Mouse (Mus musculus) heart, embryonic 12.5 days (tissue): Measurements from ENCODE around the gene Peg3. TPM values are rescaled to one million over a fixed set of nuclear protein-coding genes. Genes with fewer than 3 reads are reported as not detected.

Experiments
- ATAC-seq: fragments of 200-750 bp; cut with Nextera tagmentation; 2 replicates; pipeline ENCODE4 v1.8.0; 2017; ENCODE audit warnings: moderate TSS enrichment, moderate library complexity; ENCODE audit not compliant: insufficient number of reproducible peaks, low FRiP score
- H3K27ac ChIP-seq: fragments of 300-500 bp; sonication (generic); 2 replicates; pipeline ENCODE4 v1.5.1; 2016; ENCODE audit warnings: mild to moderate bottlenecking, moderate library complexity; ENCODE audit not compliant: poor library complexity, severe bottlenecking
- H3K27me3 ChIP-seq: fragments of 300-500 bp; sonication (generic); replicated peaks from 2 replicates; pipeline ENCODE4 v1.6.1; 2016; ENCODE audit warnings: mild to moderate bottlenecking, moderate library complexity
- H3K36me3 ChIP-seq: fragments of 300-500 bp; sonication (generic); 2 replicates; pipeline ENCODE4 v1.6.1; 2016; ENCODE audit warnings: mild to moderate bottlenecking, moderate library complexity
- H3K4me1 ChIP-seq: fragments of 300-500 bp; sonication (generic); replicated peaks from 2 replicates; pipeline ENCODE4 v1.6.1; 2016; ENCODE audit warnings: mild to moderate bottlenecking
- H3K4me2 ChIP-seq: fragments of 300-500 bp; sonication (generic); 2 replicates; pipeline ENCODE4 v1.6.1; 2016; ENCODE audit warnings: mild to moderate bottlenecking, moderate library complexity
- H3K4me3 ChIP-seq: fragments of 300-500 bp; sonication (generic); 2 replicates; pipeline ENCODE4 v1.5.1; 2016; ENCODE audit warnings: mild to moderate bottlenecking
- H3K9ac ChIP-seq: fragments of 300-500 bp; sonication (generic); 2 replicates; pipeline ENCODE4 v1.6.1; 2016; ENCODE audit warnings: mild to moderate bottlenecking, moderate library complexity
- H3K9me3 ChIP-seq: fragments of 300-500 bp; sonication (generic); replicated peaks from 2 replicates; pipeline ENCODE4 v1.6.1; 2016; ENCODE audit warnings: mild to moderate bottlenecking, moderate library complexity
- WGBS: fragments of 180-500 bp; shearing (Covaris S2); methylation state at CpG from one replicate; pipeline ENCODE4 v1.1.7; 2016; 5-methylcytosine and 5-hydroxymethylcytosine counted together
- polyA plus RNA-seq: library from polyadenylated mRNA; unstranded; fragments of >200 nt; fragmentation: Nextera tagmentation; extraction: Ambion mirVana; gene quantifications from 2 replicates; pipeline ENCODE4 v1.2.1, GENCODE M21; 2016

Peg3 gene
- polyA plus RNA-seq, 1 experiment from 2014 or later: 195 TPM

DNA sequence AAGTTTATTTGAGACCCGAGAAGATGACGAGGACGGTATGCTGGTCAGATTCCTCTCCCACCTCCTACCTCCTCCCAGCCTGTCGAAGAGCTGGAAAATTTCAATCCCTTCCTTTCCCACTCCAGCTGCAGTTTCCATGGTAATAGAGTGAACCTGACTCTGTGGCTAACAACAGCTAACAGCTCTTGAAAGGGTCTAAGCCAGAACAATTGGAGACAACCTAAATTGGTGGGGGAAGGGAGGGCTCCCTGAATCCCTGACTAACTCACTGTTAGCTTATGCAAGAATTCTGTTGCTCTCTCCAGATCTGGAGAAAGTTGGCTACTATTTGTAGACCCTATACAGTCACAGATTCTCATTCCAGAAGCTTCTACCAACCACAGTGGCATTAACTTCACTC lies 23.2 kb upstream of the Peg3 start:
- Histone ChIP-seq H3K4me3 (no peak overlapping the region), H3K27me3 (no peaks in the 10 kb centered on the region), H3K4me1 (peaks cover 19% of the 10 kb centered on the region), H3K36me3 (0 out of 2 replicates have a peak, but pooled peaks cover 4% of the 10 kb centered on the region), H3K27ac (no peak overlapping the region), H3K9me3 (no peaks in the 10 kb centered on the region), H3K4me2 (no peak overlapping the region), H3K9ac (no peak overlapping the region)
- 13% methylated on average over 4 of the region's 4 CpGs for WGBS
- no peak for ATAC-seq

DNA sequence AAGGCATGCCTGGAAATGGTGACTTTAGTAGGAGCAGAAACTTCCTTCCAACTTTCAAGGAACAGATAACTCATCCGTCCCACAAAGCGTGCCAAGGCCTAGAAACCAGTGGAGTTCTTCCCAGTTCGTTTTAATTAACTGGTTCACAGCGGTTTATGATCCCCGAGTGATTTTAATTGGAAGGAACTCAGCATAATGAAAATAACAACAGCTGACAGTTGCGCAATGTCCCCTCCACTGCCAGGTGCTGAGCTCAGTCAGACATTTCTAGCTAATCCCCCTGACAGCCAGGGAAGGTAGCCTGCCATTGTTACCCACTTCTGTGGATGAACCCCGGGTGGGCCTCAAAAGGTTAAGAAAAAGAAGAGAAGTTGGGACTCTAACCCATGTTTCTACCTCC lies 19.0 kb upstream of the Peg3 start:
- H3K27ac ChIP-seq: no peak overlapping the region
- peaks cover 22% of the 10 kb centered on the region for H3K4me1 ChIP-seq
- H3K36me3 ChIP-seq: no peaks in the 10 kb centered on the region
- H3K9me3 ChIP-seq: no peaks in the 10 kb centered on the region
- 79% methylated on average over 7 of the region's 7 CpGs for WGBS
- no peak for ATAC-seq
- no peaks in the 10 kb centered on the region for H3K27me3 ChIP-seq
- H3K9ac ChIP-seq: no peak overlapping the region
- H3K4me2 ChIP-seq: no peak overlapping the region
- H3K4me3 ChIP-seq: no peak overlapping the region

DNA sequence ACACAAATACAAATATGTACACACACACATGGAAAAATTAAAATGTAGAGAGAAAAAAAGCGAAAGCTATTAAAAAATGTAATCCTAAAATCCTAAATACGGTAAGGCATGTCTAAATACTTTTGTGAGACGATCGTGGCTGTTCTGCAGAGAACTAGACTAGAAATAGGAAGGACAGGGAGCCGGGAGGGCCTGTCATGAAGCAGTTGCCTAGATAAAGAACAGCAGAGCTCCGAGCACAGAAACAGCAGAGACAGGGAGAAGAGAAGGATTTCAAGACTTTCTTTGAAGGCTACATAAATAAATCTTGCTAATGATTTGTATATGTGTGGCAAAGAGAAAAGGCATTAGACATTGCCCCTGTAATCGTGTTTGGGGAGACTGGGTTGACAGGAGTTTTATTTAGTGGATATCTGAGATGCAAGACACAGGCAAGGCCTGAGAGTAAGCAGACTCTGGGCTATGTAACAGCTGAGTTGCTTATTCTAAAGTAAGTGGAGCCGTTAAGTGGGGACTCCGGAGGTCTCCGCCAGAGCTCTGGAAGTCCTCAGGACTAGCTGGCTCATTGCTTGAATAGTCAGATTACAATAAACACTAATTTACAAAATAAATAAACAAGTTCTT lies 14.2 kb upstream of the Peg3 start:
- Histone ChIP-seq H3K9me3 (no peaks in the 10 kb centered on the region), H3K4me1 (peaks cover 13% of the 10 kb centered on the region), H3K4me2 (no peak overlapping the region), H3K27me3 (no peaks in the 10 kb centered on the region), H3K4me3 (no peak overlapping the region), H3K9ac (no peak overlapping the region), H3K36me3 (no peaks in the 10 kb centered on the region), H3K27ac (peak overlapping the region; percentile 75)
- 22% methylated on average over 10 of the region's 10 CpGs for WGBS
- peak; percentile 36; the same call in 1 of the 2 replicates for ATAC-seq

DNA sequence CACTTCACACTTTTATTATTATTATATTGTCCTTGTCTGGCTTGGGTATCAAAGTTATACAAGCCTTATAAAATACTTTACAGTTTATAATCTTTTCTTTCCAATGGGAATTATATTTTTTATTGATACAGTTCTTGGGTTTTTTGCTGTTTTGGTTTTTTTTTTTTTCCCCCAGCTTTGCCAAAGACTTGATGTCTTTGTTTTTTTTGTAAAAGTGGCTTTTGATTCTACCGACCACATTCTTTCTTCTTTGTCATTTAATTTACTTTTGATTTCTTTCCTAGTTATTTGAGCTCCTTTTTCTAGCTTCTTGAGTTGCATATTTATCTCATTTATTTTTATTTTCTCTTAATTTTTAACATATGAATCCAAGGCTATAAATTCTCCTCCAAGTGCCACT lies 5.8 kb upstream of the Peg3 start:
- Histone ChIP-seq H3K9me3 (no peaks in the 10 kb centered on the region; the same call in 1 of the 2 replicates), H3K4me3 (no peak overlapping the region), H3K27ac (no peak overlapping the region), H3K36me3 (no peaks in the 10 kb centered on the region), H3K4me1 (no peaks in the 10 kb centered on the region), H3K27me3 (no peaks in the 10 kb centered on the region), H3K4me2 (no peak overlapping the region), H3K9ac (no peak overlapping the region)
- WGBS: 80% methylated on average over 1 of the region's 1 CpGs
- ATAC-seq: no peak

DNA sequence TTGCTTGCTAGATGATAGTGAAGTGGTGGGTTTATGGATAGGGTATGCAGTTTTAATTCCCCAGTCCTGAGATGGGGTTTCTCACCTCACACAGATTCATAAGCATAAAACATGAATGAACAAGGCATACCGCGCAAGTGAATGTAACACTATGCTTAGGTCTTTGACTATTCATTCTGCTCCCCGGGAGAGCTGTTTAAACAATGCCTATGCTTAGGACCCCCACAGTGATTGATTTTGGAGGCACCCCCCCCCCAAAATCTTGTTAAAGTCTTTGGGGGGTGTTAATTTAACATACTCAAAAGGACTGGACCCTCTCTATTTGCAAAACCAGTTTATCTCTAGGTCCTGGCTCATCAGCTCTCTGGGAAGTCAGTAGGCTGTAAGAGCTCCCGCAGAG lies 1.7 kb upstream of the Peg3 start:
- Histone ChIP-seq H3K4me3 (peak overlapping the region; percentile 63), H3K27ac (peak overlapping the region; percentile 52), H3K9ac (peak overlapping the region; percentile 17), H3K27me3 (no peaks in the 10 kb centered on the region), H3K4me1 (0 out of 2 replicates have a peak, but pooled peaks cover 3% of the 10 kb centered on the region), H3K9me3 (peaks cover 37% of the 10 kb centered on the region), H3K4me2 (peak overlapping the region; percentile 62), H3K36me3 (no peaks in the 10 kb centered on the region)
- no peak for ATAC-seq
- WGBS: 52% methylated on average over 4 of the region's 4 CpGs

DNA sequence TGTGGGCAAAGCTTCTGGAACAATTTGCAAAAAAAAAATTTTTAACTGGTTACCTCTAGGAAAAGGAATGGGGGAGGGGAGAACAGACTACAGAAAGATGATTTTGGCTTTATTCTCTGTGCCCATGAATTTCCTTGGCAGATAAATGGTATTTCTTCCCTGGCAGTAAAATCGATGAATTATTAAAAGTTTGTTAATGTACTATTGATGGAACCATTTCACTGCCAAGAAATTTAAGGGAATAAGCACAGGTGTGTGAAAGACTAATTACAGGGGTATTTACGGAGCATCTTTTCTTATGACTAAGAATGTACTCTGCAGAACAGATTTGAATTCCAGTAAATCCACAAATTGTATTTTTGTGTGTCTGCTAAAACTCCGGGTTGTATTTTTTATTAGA lies 1.1 kb upstream of the Peg3 start:
- 45% methylated on average over 3 of the region's 3 CpGs for WGBS
- Histone ChIP-seq H3K4me1 (0 out of 2 replicates have a peak, but pooled peaks cover 4% of the 10 kb centered on the region), H3K4me3 (peak overlapping the region; percentile 63), H3K27ac (no peak overlapping the region), H3K9me3 (peaks cover 38% of the 10 kb centered on the region), H3K36me3 (peaks cover 2% of the 10 kb centered on the region; the same call in 1 of the 2 replicates), H3K27me3 (no peaks in the 10 kb centered on the region), H3K4me2 (no peak overlapping the region), H3K9ac (no peak overlapping the region)
- ATAC-seq: no peak

DNA sequence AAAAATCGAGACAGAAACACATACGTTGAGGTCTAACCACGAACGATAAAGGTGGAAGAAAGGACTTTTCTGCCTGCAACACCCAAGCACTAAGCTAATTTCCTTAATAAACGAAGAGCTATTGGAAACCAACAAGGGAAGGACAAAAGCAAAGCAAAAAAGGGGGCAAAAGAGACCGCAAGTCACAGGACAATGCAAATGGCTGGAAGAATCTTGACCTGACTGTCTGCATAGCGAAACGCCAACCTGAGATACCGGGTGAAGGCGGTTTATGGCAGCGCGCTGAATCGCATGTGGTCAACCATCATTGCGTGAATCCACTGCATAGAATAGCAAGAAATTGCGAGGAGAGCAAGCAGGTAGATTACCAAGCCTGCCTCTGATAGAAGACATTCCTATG lies 570 bp upstream of the Peg3 start:
- peaks cover 38% of the 10 kb centered on the region for H3K9me3 ChIP-seq
- peak overlapping the region; percentile 87 for H3K9ac ChIP-seq
- peaks cover 4% of the 10 kb centered on the region for H3K36me3 ChIP-seq
- H3K4me3 ChIP-seq: peak overlapping the region; percentile 63
- H3K4me1 ChIP-seq: 0 out of 2 replicates have a peak, but pooled peaks cover 4% of the 10 kb centered on the region
- H3K27me3 ChIP-seq: no peaks in the 10 kb centered on the region
- H3K4me2 ChIP-seq: peak overlapping the region; percentile 67
- peak overlapping the region; percentile 57 for H3K27ac ChIP-seq
- 49% methylated on average over 15 of the region's 15 CpGs for WGBS
- no peak for ATAC-seq

DNA sequence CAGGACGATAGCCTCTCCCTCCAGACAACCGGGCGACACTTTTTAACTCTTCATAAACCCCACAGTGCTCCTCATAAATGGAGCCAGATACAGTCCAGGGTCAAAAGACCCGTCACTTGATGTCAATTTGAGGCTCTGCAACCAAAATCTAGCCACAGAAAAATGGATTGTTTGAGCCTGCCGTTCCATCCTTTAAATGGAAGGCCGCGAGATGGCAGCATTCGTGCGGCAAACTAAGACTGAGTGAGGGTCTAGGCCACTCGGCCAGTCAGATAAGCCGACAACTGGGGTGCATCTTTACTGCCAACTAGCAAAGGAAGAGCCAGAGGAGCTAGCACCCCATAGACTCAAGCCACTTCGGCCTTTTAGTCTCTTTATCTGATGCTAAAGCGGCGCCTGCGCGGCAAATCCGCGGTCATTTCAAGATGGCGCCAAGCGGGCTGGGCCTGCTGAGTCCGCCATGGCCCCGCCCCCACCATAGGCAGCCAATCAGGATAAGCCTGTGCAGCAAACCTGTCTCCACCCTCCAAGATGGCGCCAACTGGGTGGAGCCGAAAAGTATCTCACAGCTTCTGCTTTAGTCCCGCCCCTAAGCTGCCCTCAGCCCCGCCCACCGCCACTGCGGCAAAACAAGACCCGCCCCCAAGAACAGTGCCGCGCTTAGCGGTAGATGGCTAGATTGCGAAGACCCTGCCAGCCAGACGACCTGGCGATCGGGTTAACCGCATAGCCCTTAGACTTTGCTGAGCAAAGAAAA lies 992 bp downstream of the Peg3 start:
- 47% methylated on average over 37 of the region's 37 CpGs for WGBS
- H3K36me3 ChIP-seq: peaks cover 18% of the 10 kb centered on the region
- peaks cover 38% of the 10 kb centered on the region for H3K9me3 ChIP-seq
- H3K4me3 ChIP-seq: peak overlapping the region; percentile 63
- peak overlapping the region; percentile 87 for H3K9ac ChIP-seq
- peak overlapping the region; percentile 67 for H3K4me2 ChIP-seq
- peak; percentile 76 for ATAC-seq
- 0 out of 2 replicates have a peak, but pooled peaks cover 4% of the 10 kb centered on the region for H3K4me1 ChIP-seq
- peak overlapping the region; percentile 93 for H3K27ac ChIP-seq
- H3K27me3 ChIP-seq: no peaks in the 10 kb centered on the region

DNA sequence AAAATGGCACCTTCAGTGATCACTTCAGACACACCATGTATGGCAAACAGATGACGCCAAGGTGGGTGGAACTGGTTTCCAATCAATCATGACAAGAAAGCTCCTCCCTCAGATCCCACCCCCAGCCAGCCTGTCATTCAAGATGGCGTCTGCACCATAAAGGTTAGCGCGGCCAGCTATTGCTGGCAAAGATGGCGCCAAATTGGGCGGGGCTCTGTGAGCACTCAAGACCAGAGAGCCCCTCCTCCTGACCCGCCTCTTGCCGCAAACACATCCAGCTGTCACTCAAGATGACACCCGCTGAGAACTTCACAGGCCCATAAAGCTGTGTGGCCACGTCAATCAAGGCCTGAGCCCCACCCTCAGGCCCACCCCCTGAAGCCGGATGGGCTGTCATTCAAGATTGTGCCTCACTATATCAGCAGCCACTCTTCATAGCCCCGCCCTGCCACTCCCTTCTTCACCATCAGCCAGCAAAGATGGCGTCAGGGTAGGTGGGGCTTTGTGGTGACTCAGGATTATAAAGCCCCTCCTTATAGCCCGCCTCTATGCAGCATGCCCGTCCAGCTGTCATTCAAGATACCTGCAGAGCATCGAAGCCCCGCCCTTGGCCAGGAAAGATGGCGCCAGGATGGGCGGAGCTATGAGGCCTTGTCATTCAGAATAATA lies 1.8 kb downstream of the Peg3 start:
- peak; percentile 85 for ATAC-seq
- H3K4me3 ChIP-seq: peak overlapping the region; percentile 63
- H3K9me3 ChIP-seq: peaks cover 38% of the 10 kb centered on the region
- WGBS: 46% methylated on average over 19 of the region's 19 CpGs
- H3K9ac ChIP-seq: 0 out of 2 replicates have a peak overlapping the region, but pooled peaks have one; percentile 16
- no peaks in the 10 kb centered on the region for H3K27me3 ChIP-seq
- H3K36me3 ChIP-seq: peaks cover 27% of the 10 kb centered on the region
- 0 out of 2 replicates have a peak, but pooled peaks cover 4% of the 10 kb centered on the region for H3K4me1 ChIP-seq
- peak overlapping the region; percentile 93 for H3K27ac ChIP-seq
- peak overlapping the region; percentile 45 for H3K4me2 ChIP-seq

DNA sequence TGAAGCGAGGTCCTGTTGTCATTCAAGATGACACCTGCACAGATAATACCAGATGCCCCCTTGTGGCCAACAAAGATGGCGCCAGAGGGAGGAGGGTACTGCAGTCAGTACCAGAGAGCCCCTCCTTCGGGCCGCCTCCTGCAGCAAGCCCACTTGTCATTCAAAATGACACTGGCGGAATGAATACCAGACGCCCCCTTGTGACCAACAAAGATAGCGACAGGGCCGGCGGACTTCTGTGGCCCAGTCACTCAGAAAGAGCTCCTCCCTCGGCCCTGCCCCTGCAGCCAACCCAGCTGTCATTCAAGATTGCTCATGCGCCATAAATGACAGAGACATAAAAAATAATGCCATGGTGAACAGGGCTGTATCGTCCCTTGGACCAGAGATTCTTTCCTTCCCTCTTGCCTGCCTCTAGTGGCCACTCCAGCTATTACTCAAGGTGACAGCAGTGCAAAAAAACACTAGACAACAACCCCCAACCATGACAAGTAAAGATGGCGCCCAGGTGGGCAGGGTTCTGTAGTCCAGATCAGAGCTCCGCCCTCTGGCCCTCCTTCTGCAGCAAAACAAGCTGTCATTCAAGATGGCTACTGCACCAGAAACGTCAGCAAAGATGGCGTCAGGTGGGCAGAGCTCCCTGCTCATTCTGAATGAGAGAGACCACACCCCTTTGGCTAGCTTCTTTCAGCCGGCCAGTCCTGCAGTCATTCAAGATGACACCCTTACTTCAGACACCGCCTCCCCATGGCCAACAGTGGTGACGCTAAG lies 2.7 kb downstream of the Peg3 start:
- Histone ChIP-seq H3K9ac (0 out of 2 replicates have a peak overlapping the region, but pooled peaks have one; percentile 16), H3K36me3 (peaks cover 34% of the 10 kb centered on the region), H3K4me3 (peak overlapping the region; percentile 63), H3K9me3 (peaks cover 38% of the 10 kb centered on the region), H3K4me1 (0 out of 2 replicates have a peak, but pooled peaks cover 4% of the 10 kb centered on the region), H3K27me3 (no peaks in the 10 kb centered on the region), H3K27ac (peak overlapping the region; percentile 80), H3K4me2 (peak overlapping the region; percentile 45)
- peak; percentile 38 for ATAC-seq
- WGBS: 58% methylated on average over 19 of the region's 19 CpGs
